8 mouse cellular contexts compared by ENCODE assay signal in the genomic region with DNA sequence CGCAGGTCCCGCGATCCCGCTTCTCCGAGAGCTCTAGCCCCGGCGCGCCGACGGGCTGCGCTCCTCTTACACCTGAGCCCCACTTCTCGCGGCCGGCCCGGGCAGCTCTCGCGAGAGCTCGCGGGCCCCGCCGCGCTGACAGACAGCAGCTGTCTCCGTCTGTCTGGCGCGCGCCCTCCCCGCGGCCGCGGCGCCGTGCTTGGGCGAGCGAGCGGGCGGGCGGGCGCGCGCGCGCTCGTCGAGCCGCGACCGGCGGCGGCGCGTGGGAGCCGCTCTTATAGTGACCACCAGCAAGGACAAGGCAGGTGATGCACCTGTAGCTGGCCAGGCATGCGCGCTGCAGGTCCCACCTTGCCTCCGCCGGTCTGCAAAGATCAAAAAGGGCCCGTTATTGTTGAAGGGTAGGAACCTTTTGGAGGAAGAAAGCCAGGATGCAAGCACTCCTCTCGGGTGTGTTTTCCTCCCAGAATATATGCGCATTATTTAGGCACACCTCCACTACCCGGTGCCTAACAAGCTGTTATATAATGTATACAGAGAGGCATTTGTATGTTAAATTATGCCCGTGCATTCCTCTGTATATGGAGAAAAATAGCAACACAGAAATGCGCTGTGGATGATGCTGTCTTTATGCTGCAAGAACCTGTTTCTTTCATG. TPM values are rescaled to one million over a fixed set of nuclear protein-coding genes. Genes with fewer than 3 reads are reported as not detected.
DNase-seq lines count a peak whose midpoint lies in the region; ATAC-seq and TF ChIP-seq lines count a peak whose summit lies in the region.

A gene (minus strand): TSS at position 34 of the 657 bp plus-strand sequence.

- intact Hi-C loops in heart, postnatal 25 days (cut with DNase I) = loop anchor here (2.0 to 10.0 kb wide), 2 partner anchors 55 to 433 kb away; a partner anchor contains a TSS
- intact Hi-C loops in gastrocnemius, adult 2 months (cut with DNase I) = loop anchor here (2.0 kb wide), 1 partner anchor 55 kb away; a partner anchor contains a TSS

- H3K27me3 ChIP-seq in intestine, embryonic 16.5 days (replicated peaks; ENCODE audit: control insufficient read depth, insufficient read depth, low read length) = peaks cover 90% of the 10 kb centered on the region
- peaks cover 90% of the 10 kb centered on the region for H3K27me3 ChIP-seq in lung, postnatal 0 days (replicated peaks; ENCODE audit: insufficient read depth, low read length)

- TF ChIP-seq EP300 in lung, postnatal 0 days (IDR thresholded peaks at IDR 0.05) = no peak

- no peak within 1 kb of the TSS for H3K27ac ChIP-seq in gastrocnemius, adult 2 months
- H3K27ac ChIP-seq in intestine, embryonic 16.5 days (ENCODE audit: low read length) = no peak within 1 kb of the TSS
- no peak within 1 kb of the TSS for H3K27ac ChIP-seq in lung, postnatal 0 days (ENCODE audit: low read length)

- H3K4me2 ChIP-seq in intestine, embryonic 16.5 days (ENCODE audit: low read depth, low read length) = peak within 1 kb of the TSS; percentile 86
- H3K4me2 ChIP-seq in lung, postnatal 0 days (replicated peaks; ENCODE audit: low read depth, low read length) = peak within 1 kb of the TSS; percentile 81

- ATAC-seq in intestine, embryonic 16.5 days = peak; percentile 94
- ATAC-seq in lung, postnatal 0 days = peak; percentile 89

- DNase-seq in heart, adult 18-20 months = peak; percentile 36 to 40
- DNase-seq in heart, postnatal 25 days (ENCODE audit: low spot score) = no peak
- DNase-seq in adrenal gland, postnatal 36 days = peak; percentile 69 to 73
- peak; percentile 88 for DNase-seq in gastrocnemius, adult 2 months
- DNase-seq in lung, postnatal 0 days (ENCODE audit: low spot score) = peak; percentile 58
- peak; percentile 88 for DNase-seq in retina, postnatal 1 day
- DNase-seq in frontal cortex, adult 2 months (ENCODE audit: extremely low spot score in 1 of 2, low spot score in 1 of 2) = no peak

- H3K4me3 ChIP-seq in gastrocnemius, adult 2 months = peak within 1 kb of the TSS; percentile 79
- H3K4me3 ChIP-seq in intestine, embryonic 16.5 days (ENCODE audit: low read length) = peak within 1 kb of the TSS; percentile 61
- H3K4me3 ChIP-seq in lung, postnatal 0 days (ENCODE audit: low read depth, low read length) = peak within 1 kb of the TSS; percentile 47

- WGBS in intestine, embryonic 16.5 days = under 1% methylated on average over 57 of the region's 62 CpGs
- under 1% methylated on average over 58 of the region's 62 CpGs for WGBS in lung, postnatal 0 days

- no peaks in the 10 kb centered on the region for H3K9me3 ChIP-seq in intestine, embryonic 16.5 days (ENCODE audit: control insufficient read depth, low read length)
- no peaks in the 10 kb centered on the region for H3K9me3 ChIP-seq in lung, postnatal 0 days (ENCODE audit: low read length)

- no peak for TF ChIP-seq CTCF in gastrocnemius, adult 2 months (IDR thresholded peaks at IDR 0.05)
- TF ChIP-seq CTCF in lung, postnatal 0 days (IDR thresholded peaks at IDR 0.05) = no peak

- H3K9ac ChIP-seq in intestine, embryonic 16.5 days (ENCODE audit: low read depth, low read length) = peak within 1 kb of the TSS; percentile 43
- no peak within 1 kb of the TSS for H3K9ac ChIP-seq in lung, postnatal 0 days (replicated peaks; ENCODE audit: low read depth)

- peaks cover 24% of the 10 kb centered on the region for H3K4me1 ChIP-seq in intestine, embryonic 16.5 days (ENCODE audit: control insufficient read depth, insufficient read depth, low read length)
- H3K4me1 ChIP-seq in lung, postnatal 0 days (ENCODE audit: insufficient read depth, low read depth, low read length) = peaks cover 8% of the 10 kb centered on the region; the same call in 1 of the 2 replicates

- no peaks in the 10 kb centered on the region for H3K36me3 ChIP-seq in intestine, embryonic 16.5 days (ENCODE audit: control insufficient read depth, insufficient read depth, low read length)
- H3K36me3 ChIP-seq in lung, postnatal 0 days (ENCODE audit: insufficient read depth, low read length) = no peaks in the 10 kb centered on the region

RNA-seq across cellular contexts. Expression of the gene that starts here (rescaled TPM):
- total RNA-seq in heart, adult 18-20 months (2021) = under 1 TPM; 0.10 to 0.13 TPM
- not detected for total RNA-seq in heart, postnatal 25 days (2021)
- total RNA-seq in adrenal gland, postnatal 36 days (2021) = under 1 TPM; 0.10 to 0.33 TPM
- total RNA-seq in gastrocnemius, adult 2 months (2021) = 1 to 10 TPM; 1.0 to 2.0 TPM
- polyA plus RNA-seq in intestine, embryonic 16.5 days (2015; fragmentation: Nextera tagmentation; extraction: Ambion mirVana) = 0.22 and 0.33 TPM in 2 replicates
- 0.16 and 0.35 TPM in 2 replicates for polyA plus RNA-seq in lung, postnatal 0 days (2015; fragmentation: Nextera tagmentation; extraction: Ambion mirVana)
- 0.04 TPM in 1 of 2 replicates, not detected in the other for polyA plus RNA-seq in frontal cortex, adult 2 months (2012; rRNA removed)

Comparison
In these comparisons a context has a peak if more than half of its experiments do, and no peak if none do; other contexts are left out.
1. Peak in DNase-seq in heart, adult 18-20 months; RNA of the gene not detected or under 1 TPM.
2. Peak in DNase-seq in adrenal gland, postnatal 36 days; RNA of the gene not detected or under 1 TPM.
3. Peak in ATAC-seq, H3K4me3 ChIP-seq, H3K9ac ChIP-seq and H3K4me2 ChIP-seq in intestine, embryonic 16.5 days; RNA of the gene not detected or under 1 TPM.
4. Peak in DNase-seq, ATAC-seq, H3K4me3 ChIP-seq and H3K4me2 ChIP-seq in lung, postnatal 0 days; RNA of the gene not detected or under 1 TPM.
5. DNase-seq: peak in gastrocnemius, adult 2 months (single experiment) and retina, postnatal 1 day (single experiment); none in heart, postnatal 25 days (single experiment) and frontal cortex, adult 2 months (0 of 2).
6. Peak in every context shown above with its lines, with median percentiles within 50 percentile points of each other: H3K4me3 ChIP-seq.